8 mouse cellular contexts compared by ENCODE assay signal in the genomic region with DNA sequence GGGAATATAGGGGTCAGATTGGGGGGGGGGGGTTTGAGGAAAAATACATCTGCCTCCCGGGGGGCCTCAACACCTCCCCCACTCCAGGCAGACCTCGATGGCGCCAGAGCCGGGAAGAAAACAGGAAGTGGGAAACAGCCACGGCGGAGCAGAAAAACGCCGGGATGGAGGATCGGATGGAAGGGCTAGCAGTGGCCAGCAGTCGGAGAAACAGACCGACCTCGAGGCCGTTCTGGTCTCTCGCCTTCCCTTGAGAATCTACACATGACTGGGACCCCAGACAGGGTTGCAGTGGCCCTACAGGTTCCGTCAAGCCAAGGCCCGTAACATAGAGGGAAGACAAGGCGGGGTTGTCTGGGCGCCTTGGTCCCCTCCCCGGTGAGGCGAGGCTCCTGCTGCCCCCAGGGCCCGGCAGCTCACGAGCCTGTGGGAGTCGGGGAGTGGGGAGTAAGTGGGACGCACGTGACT. TPM values are rescaled to one million over a fixed set of nuclear protein-coding genes. Genes with fewer than 3 reads are reported as not detected.
A peak's percentile ranks its signal among the peaks of the same experiment; 100 is the strongest.
DNase-seq lines count a peak whose midpoint lies in the region; ATAC-seq and TF ChIP-seq lines count a peak whose summit lies in the region.

No protein-coding gene starts in this region.

- H3K79me2 ChIP-seq in MEL (ENCODE audit: control insufficient read depth, insufficient read depth, low read length, poor library complexity): peaks cover 32% of the 10 kb centered on the region

- TF ChIP-seq CTCF in MEL (IDR thresholded peaks at IDR 0.05 in 2 of 3, conservative IDR thresholded peaks at IDR 0.05 in 1 of 3; ENCODE audit: control insufficient read depth in 1 of 3, insufficient read depth in 1 of 3, low read depth in 2 of 3, low read length in 3 of 3, poor library complexity in 1 of 3, severe bottlenecking in 1 of 3): no peak

- TF ChIP-seq POLR2A in MEL (IDR thresholded peaks at IDR 0.05; ENCODE audit: control insufficient read depth in 1 of 2, insufficient read depth in 1 of 2, low read depth in 1 of 2, low read length in 2 of 2, poor library complexity in 1 of 2): peak in 1 of 2 experiments; percentile 32; a peak in 1 of 4 replicates

- no peak for TF ChIP-seq EP300 in MEL (IDR thresholded peaks at IDR 0.05; ENCODE audit: low read depth in 1 of 2, low read length in 2 of 2)

- H3K36me3 ChIP-seq in heart, embryonic 13.5 days: peaks cover 24% of the 10 kb centered on the region
- peaks cover 0 to 2% of the 10 kb centered on the region in 2 experiments; a peak in 3 of 4 replicates for H3K36me3 ChIP-seq in MEL (ENCODE audit: control insufficient read depth in 1 of 2, insufficient read depth in 2 of 2, low read length in 2 of 2)
- peaks cover 10% of the 10 kb centered on the region for H3K36me3 ChIP-seq in forebrain, embryonic 11.5 days (ENCODE audit: control insufficient read depth, insufficient read depth, low read length)
- H3K36me3 ChIP-seq in limb, embryonic 10.5 days: peaks cover 47% of the 10 kb centered on the region
- H3K36me3 ChIP-seq in neural tube, embryonic 14.5 days (ENCODE audit: control insufficient read depth, insufficient read depth, low read length): no peaks in the 10 kb centered on the region

- H3K4me2 ChIP-seq in heart, embryonic 13.5 days: peak overlapping the region; percentile 96
- peak overlapping the region; percentile 76 for H3K4me2 ChIP-seq in forebrain, embryonic 11.5 days (ENCODE audit: low read depth, low read length, severe bottlenecking)
- peak overlapping the region; percentile 99 for H3K4me2 ChIP-seq in neural tube, embryonic 14.5 days (ENCODE audit: low read depth, low read length)

- peak overlapping the region; percentile 100 for H3K27ac ChIP-seq in heart, embryonic 13.5 days (replicated peaks)
- H3K27ac ChIP-seq in MEL (ENCODE audit: control insufficient read depth, low read depth, low read length): peak overlapping the region; percentile 29
- H3K27ac ChIP-seq in forebrain, embryonic 11.5 days (ENCODE audit: low read depth, low read length): peak overlapping the region; percentile 93
- peak overlapping the region; percentile 97 for H3K27ac ChIP-seq in limb, embryonic 10.5 days
- H3K27ac ChIP-seq in neural tube, embryonic 14.5 days (ENCODE audit: low read depth, low read length): peak overlapping the region; percentile 87

- DNase-seq in heart, adult 9 months (ENCODE audit: low spot score in 2 of 2): no peak
- DNase-seq in MEL (ENCODE audit: low read depth, low spot score): peak; percentile 62
- no peak for DNase-seq in forebrain, embryonic 11.5 days (ENCODE audit: low spot score)
- no peak for DNase-seq in limb, embryonic 10.5 days (ENCODE audit: low spot score)
- no peak for DNase-seq in adrenal gland, adult 2 months
- DNase-seq in ovary, adult 18-20 months (ENCODE audit: low spot score): no peak

- H3K9me3 ChIP-seq in heart, embryonic 13.5 days: no peaks in the 10 kb centered on the region
- no peaks in the 10 kb centered on the region for H3K9me3 ChIP-seq in MEL (replicated peaks; ENCODE audit: insufficient read depth, low read length)
- H3K9me3 ChIP-seq in forebrain, embryonic 11.5 days (ENCODE audit: control insufficient read depth, low read length): no peaks in the 10 kb centered on the region
- no peaks in the 10 kb centered on the region for H3K9me3 ChIP-seq in limb, embryonic 10.5 days (replicated peaks)
- no peaks in the 10 kb centered on the region for H3K9me3 ChIP-seq in neural tube, embryonic 14.5 days (ENCODE audit: control insufficient read depth, low read length)

- H3K27me3 ChIP-seq in heart, embryonic 13.5 days (replicated peaks): no peaks in the 10 kb centered on the region
- no peaks in the 10 kb centered on the region for H3K27me3 ChIP-seq in MEL (ENCODE audit: control insufficient read depth in 1 of 2, insufficient read depth in 2 of 2, low read length in 2 of 2)
- no peaks in the 10 kb centered on the region for H3K27me3 ChIP-seq in forebrain, embryonic 11.5 days (ENCODE audit: control insufficient read depth, insufficient read depth, low read length)
- no peaks in the 10 kb centered on the region for H3K27me3 ChIP-seq in limb, embryonic 10.5 days (ENCODE audit: low read depth, poor library complexity, severe bottlenecking)
- no peaks in the 10 kb centered on the region for H3K27me3 ChIP-seq in neural tube, embryonic 14.5 days (ENCODE audit: control insufficient read depth, insufficient read depth, low read length)

- peak overlapping the region; percentile 99 for H3K4me3 ChIP-seq in heart, embryonic 13.5 days
- H3K4me3 ChIP-seq in MEL (ENCODE audit: control insufficient read depth in 1 of 2, insufficient read depth in 1 of 2, low read depth in 2 of 2, low read length in 2 of 2): peak overlapping the region; percentile 55 to 99
- H3K4me3 ChIP-seq in forebrain, embryonic 11.5 days (ENCODE audit: low read depth, low read length): peak overlapping the region; percentile 68
- peak overlapping the region; percentile 99 for H3K4me3 ChIP-seq in limb, embryonic 10.5 days
- peak overlapping the region; percentile 71 for H3K4me3 ChIP-seq in neural tube, embryonic 14.5 days (ENCODE audit: low read depth, low read length)

- ATAC-seq in heart, embryonic 13.5 days (ENCODE audit: extremely low read depth, insufficient number of reproducible peaks, low FRiP score, low TSS enrichment): no peak; the same call in 1 of the 2 replicates
- no peak for ATAC-seq in forebrain, embryonic 11.5 days (replicated peaks; ENCODE audit: low FRiP score)
- peak; percentile 11 for ATAC-seq in neural tube, embryonic 14.5 days (ENCODE audit: low read depth)

- TF ChIP-seq RAD21 in MEL (IDR thresholded peaks at IDR 0.05; ENCODE audit: low read depth, low read length): no peak

- peaks cover 61% of the 10 kb centered on the region for H3K4me1 ChIP-seq in heart, embryonic 13.5 days
- H3K4me1 ChIP-seq in MEL (ENCODE audit: control insufficient read depth in 1 of 2, insufficient read depth in 2 of 2, low read length in 2 of 2): peaks cover 0 to 7% of the 10 kb centered on the region in 2 experiments; a peak in 3 of 4 replicates
- H3K4me1 ChIP-seq in forebrain, embryonic 11.5 days (replicated peaks; ENCODE audit: control insufficient read depth, insufficient read depth, low read length): peaks cover 34% of the 10 kb centered on the region
- peaks cover 59% of the 10 kb centered on the region for H3K4me1 ChIP-seq in limb, embryonic 10.5 days
- peaks cover 21% of the 10 kb centered on the region for H3K4me1 ChIP-seq in neural tube, embryonic 14.5 days (ENCODE audit: control insufficient read depth, insufficient read depth, low read length)

- under 1% methylated on average over 25 of the region's 25 CpGs for WGBS in heart, embryonic 13.5 days
- 1% methylated on average over 24 of the region's 25 CpGs for WGBS in forebrain, embryonic 11.5 days
- WGBS in limb, embryonic 10.5 days: under 1% methylated on average over 25 of the region's 25 CpGs
- 0% methylated on average over 25 of the region's 25 CpGs for whole genome bisulfite sequencing in neural tube, embryonic 14.5 days

- peak overlapping the region; percentile 100 for H3K9ac ChIP-seq in heart, embryonic 13.5 days
- H3K9ac ChIP-seq in MEL (ENCODE audit: control insufficient read depth, low read depth, low read length, poor library complexity, severe bottlenecking): peak overlapping the region; percentile 88
- peak overlapping the region; percentile 91 for H3K9ac ChIP-seq in forebrain, embryonic 11.5 days (ENCODE audit: low read length)
- peak overlapping the region; percentile 70 for H3K9ac ChIP-seq in neural tube, embryonic 14.5 days (replicated peaks; ENCODE audit: low read depth, low read length)

RNA-seq across cellular contexts. Expression of a gene that starts 1.7 kb away (rescaled TPM):
- 11.2 and 14.3 TPM in 2 replicates for polyA plus RNA-seq in heart, embryonic 13.5 days (2015; fragmentation: Nextera tagmentation; extraction: Ambion mirVana)
- total RNA-seq in MEL (2012; rRNA removed): 18.4 and 24.6 TPM in 2 replicates
- 10 to 100 TPM in 1 of 2 experiments, not detected in 1; 33.2 TPM for polyA plus RNA-seq in MEL (2012; ENCODE audit: insufficient read depth in 1 of 2, insufficient read length in 2 of 2, low read depth in 1 of 2, low replicate concordance in 2 of 2, missing spikeins in 1 of 2)
- 14.6 and 17.5 TPM in 2 replicates for polyA plus RNA-seq in forebrain, embryonic 11.5 days (2014; fragmentation: Nextera tagmentation; extraction: Ambion mirVana)
- 14.2 and 16.6 TPM in 2 replicates for polyA plus RNA-seq in limb, embryonic 10.5 days (2016; fragmentation: Nextera tagmentation; extraction: Ambion mirVana)
- polyA plus RNA-seq in neural tube, embryonic 14.5 days (2014; fragmentation: Nextera tagmentation; extraction: Ambion mirVana): 4.5 and 4.8 TPM in 2 replicates
- 10 to 100 TPM; 16.5 to 26.6 TPM for total RNA-seq in adrenal gland, adult 2 months (2021)
- polyA plus RNA-seq in adrenal gland, adult 2 months (2012; rRNA removed): 50.4 and 52.8 TPM in 2 replicates

RNA-seq across cellular contexts. Expression of a gene that starts 11.2 kb away (rescaled TPM):
- 7.8 and 8.2 TPM in 2 replicates for polyA plus RNA-seq in heart, embryonic 13.5 days (2015; fragmentation: Nextera tagmentation; extraction: Ambion mirVana)
- total RNA-seq in MEL (2012; rRNA removed): 59.8 and 61.5 TPM in 2 replicates
- polyA plus RNA-seq in MEL (2012; ENCODE audit: insufficient read depth in 1 of 2, insufficient read length in 2 of 2, low read depth in 1 of 2, low replicate concordance in 2 of 2, missing spikeins in 1 of 2): 100 to 1,000 TPM in 1 of 2 experiments, 10 to 100 TPM in 1; 86.6 to 149 TPM
- 14.0 and 16.6 TPM in 2 replicates for polyA plus RNA-seq in forebrain, embryonic 11.5 days (2014; fragmentation: Nextera tagmentation; extraction: Ambion mirVana)
- 11.7 and 12.0 TPM in 2 replicates for polyA plus RNA-seq in limb, embryonic 10.5 days (2016; fragmentation: Nextera tagmentation; extraction: Ambion mirVana)
- 21.5 and 25.1 TPM in 2 replicates for polyA plus RNA-seq in neural tube, embryonic 14.5 days (2014; fragmentation: Nextera tagmentation; extraction: Ambion mirVana)
- 100 to 1,000 TPM in 1 of 2 experiments, 10 to 100 TPM in 1; 98.9 to 107 TPM for total RNA-seq in adrenal gland, adult 2 months (2021)
- polyA plus RNA-seq in adrenal gland, adult 2 months (2012; rRNA removed): 121 and 150 TPM in 2 replicates

RNA-seq across cellular contexts. Expression of a gene that starts 18.6 kb away (rescaled TPM):
- 22.9 and 23.4 TPM in 2 replicates for polyA plus RNA-seq in heart, embryonic 13.5 days (2015; fragmentation: Nextera tagmentation; extraction: Ambion mirVana)
- 56.6 and 57.2 TPM in 2 replicates for total RNA-seq in MEL (2012; rRNA removed)
- polyA plus RNA-seq in MEL (2012; ENCODE audit: insufficient read depth in 1 of 2, insufficient read length in 2 of 2, low read depth in 1 of 2, low replicate concordance in 2 of 2, missing spikeins in 1 of 2): 100 to 1,000 TPM; 157 TPM
- polyA plus RNA-seq in forebrain, embryonic 11.5 days (2014; fragmentation: Nextera tagmentation; extraction: Ambion mirVana): 40.3 and 44.2 TPM in 2 replicates
- polyA plus RNA-seq in limb, embryonic 10.5 days (2016; fragmentation: Nextera tagmentation; extraction: Ambion mirVana): 21.4 and 25.2 TPM in 2 replicates
- 43.3 and 46.6 TPM in 2 replicates for polyA plus RNA-seq in neural tube, embryonic 14.5 days (2014; fragmentation: Nextera tagmentation; extraction: Ambion mirVana)
- 100 to 1,000 TPM; 102 to 108 TPM for total RNA-seq in adrenal gland, adult 2 months (2021)
- polyA plus RNA-seq in adrenal gland, adult 2 months (2012; rRNA removed): 111 and 123 TPM in 2 replicates

RNA-seq across cellular contexts. Expression of a gene that starts 27.7 kb away (rescaled TPM):
- 2.1 TPM in 2 replicates for polyA plus RNA-seq in heart, embryonic 13.5 days (2015; fragmentation: Nextera tagmentation; extraction: Ambion mirVana)
- 8.4 and 9.5 TPM in 2 replicates for total RNA-seq in MEL (2012; rRNA removed)
- 10 to 100 TPM in 1 of 2 experiments, not detected in 1; 14.8 TPM for polyA plus RNA-seq in MEL (2012; ENCODE audit: insufficient read depth in 1 of 2, insufficient read length in 2 of 2, low read depth in 1 of 2, low replicate concordance in 2 of 2, missing spikeins in 1 of 2)
- polyA plus RNA-seq in forebrain, embryonic 11.5 days (2014; fragmentation: Nextera tagmentation; extraction: Ambion mirVana): 3.5 and 3.8 TPM in 2 replicates
- polyA plus RNA-seq in limb, embryonic 10.5 days (2016; fragmentation: Nextera tagmentation; extraction: Ambion mirVana): 3.1 and 3.3 TPM in 2 replicates
- 1.7 and 2.8 TPM in 2 replicates for polyA plus RNA-seq in neural tube, embryonic 14.5 days (2014; fragmentation: Nextera tagmentation; extraction: Ambion mirVana)
- total RNA-seq in adrenal gland, adult 2 months (2021): 10 to 100 TPM in 1 of 2 experiments, 1 to 10 TPM in 1; 9.9 to 10.4 TPM
- polyA plus RNA-seq in adrenal gland, adult 2 months (2012; rRNA removed): 16.3 and 19.9 TPM in 2 replicates

RNA-seq across cellular contexts. Expression of a gene that starts 28.5 kb away (rescaled TPM):
- polyA plus RNA-seq in heart, embryonic 13.5 days (2015; fragmentation: Nextera tagmentation; extraction: Ambion mirVana): 5.3 and 6.6 TPM in 2 replicates
- 25.2 and 28.2 TPM in 2 replicates for total RNA-seq in MEL (2012; rRNA removed)
- polyA plus RNA-seq in MEL (2012; ENCODE audit: insufficient read depth in 1 of 2, insufficient read length in 2 of 2, low read depth in 1 of 2, low replicate concordance in 2 of 2, missing spikeins in 1 of 2): 10 to 100 TPM in 1 of 2 experiments, not detected in 1; 36.6 TPM
- polyA plus RNA-seq in forebrain, embryonic 11.5 days (2014; fragmentation: Nextera tagmentation; extraction: Ambion mirVana): 11.2 TPM in 2 replicates
- 10.5 and 11.5 TPM in 2 replicates for polyA plus RNA-seq in limb, embryonic 10.5 days (2016; fragmentation: Nextera tagmentation; extraction: Ambion mirVana)
- polyA plus RNA-seq in neural tube, embryonic 14.5 days (2014; fragmentation: Nextera tagmentation; extraction: Ambion mirVana): 14.9 and 15.3 TPM in 2 replicates
- total RNA-seq in adrenal gland, adult 2 months (2021): 10 to 100 TPM; 15.6 to 17.9 TPM
- 36.3 and 39.5 TPM in 2 replicates for polyA plus RNA-seq in adrenal gland, adult 2 months (2012; rRNA removed)

Comparison
In these comparisons a context has a peak if more than half of its experiments do, and no peak if none do; other contexts are left out.
1. H3K27ac ChIP-seq: peak in every context shown above with its lines; median percentile 100 in heart, embryonic 13.5 days; 97 in limb, embryonic 10.5 days; 93 in forebrain, embryonic 11.5 days; 87 in neural tube, embryonic 14.5 days; 29 in MEL.